Mouse (Mus musculus): ENCODE results near the gene Xrcc5. TPM values are rescaled to one million over a fixed set of nuclear protein-coding genes. Genes with fewer than 3 reads are reported as not detected.

The Xrcc5 gene
- total and polyA plus RNA-seq, 3 experiments, result 53.4 to 83.5 (median 60.3) TPM

DNA sequence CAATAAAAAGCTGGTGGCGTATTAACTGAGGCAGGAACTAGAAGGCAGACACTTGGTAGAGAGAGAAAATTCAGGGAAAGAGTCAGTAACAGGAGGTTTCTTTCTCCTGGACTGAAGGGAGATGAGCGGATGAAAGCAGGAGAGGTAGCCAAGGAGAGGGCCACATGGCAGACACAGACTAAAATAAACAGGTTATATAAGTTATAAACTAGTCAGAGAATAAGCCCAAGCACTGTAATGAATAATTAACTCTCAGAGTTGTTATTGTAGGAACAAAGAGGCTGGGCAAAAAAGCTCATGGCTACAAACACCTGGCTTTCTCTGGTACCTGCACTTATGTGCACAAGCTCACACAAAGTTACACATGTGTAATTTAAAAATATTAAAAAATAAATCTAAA, 47.6 kb downstream of the Xrcc5 start:
- in situ Hi-C loops (cut with MboI; ENCODE audit: low pct_ligation_motif_present, low pct_unique_long_range_greater_than_20kb, low sequenced_read_pairs) (no loop called here), dilution Hi-C loops (cut with MboI; ENCODE audit: extremely low pct_ligation_motif_present, extremely low pct_unique_long_range_greater_than_20kb, low sequenced_read_pairs) (no loop called here)
- H3K4me3 ChIP-seq (replicated peaks in 1 of 3; ENCODE audit: low read depth in 2 of 3, low read length in 2 of 3, poor library complexity in 1 of 3), result no peak overlapping the region
- no peak overlapping the region for H3K27ac ChIP-seq (ENCODE audit: insufficient read depth, low read depth)
- TF ChIP-seq KAT2A (IDR thresholded peaks at IDR 0.05; ENCODE audit: insufficient replicate concordance, low read length) (no peak), UBTF (IDR thresholded peaks at IDR 0.05; ENCODE audit: low read depth, low read length) (no peak), MXI1 (IDR thresholded peaks at IDR 0.05; ENCODE audit: low read depth, low read length) (no peak), RAD21 (IDR thresholded peaks at IDR 0.05; ENCODE audit: low read depth, low read length) (no peak), NRF1 (IDR thresholded peaks at IDR 0.05; ENCODE audit: low read depth, low read length) (no peak)
- no peak overlapping the region for H3K4me2 ChIP-seq (ENCODE audit: insufficient read depth, low read depth, poor library complexity, severe bottlenecking)
- peaks cover 25 to 85% of the 10 kb centered on the region in 2 experiments for H3K36me3 ChIP-seq (replicated peaks in 1 of 2; ENCODE audit: control insufficient read depth in 1 of 2, insufficient read depth in 1 of 2, low read length in 1 of 2)
- H3K9ac ChIP-seq (ENCODE audit: insufficient read depth, low read depth), result no peak overlapping the region
- no peaks in the 10 kb centered on the region for H3K79me2 ChIP-seq (replicated peaks; ENCODE audit: control insufficient read depth, extremely low read depth, insufficient read depth, poor library complexity, severe bottlenecking)
- H3K27me3 ChIP-seq (replicated peaks), result no peaks in the 10 kb centered on the region
- peaks cover 0 to 24% of the 10 kb centered on the region in 2 experiments; a peak in 2 of 4 replicates for H3K4me1 ChIP-seq (ENCODE audit: control insufficient read depth in 1 of 2, insufficient read depth in 2 of 2)
- no peaks in the 10 kb centered on the region for H3K9me3 ChIP-seq (replicated peaks; ENCODE audit: low read length)
- no peak for DNase-seq (ENCODE audit: extremely low read depth)

GRCm38 (mm10) chr1:72358216-72358615, 51.0 kb downstream of the Xrcc5 start:
- H3K79me2 ChIP-seq (replicated peaks; ENCODE audit: control insufficient read depth, extremely low read depth, insufficient read depth, poor library complexity, severe bottlenecking), result no peaks in the 10 kb centered on the region
- no peak for DNase-seq (ENCODE audit: extremely low read depth)
- H3K4me1 ChIP-seq (ENCODE audit: control insufficient read depth in 1 of 2, insufficient read depth in 2 of 2), result peaks cover 3 to 41% of the 10 kb centered on the region in 2 experiments; a peak in 3 of 4 replicates
- H3K27me3 ChIP-seq (replicated peaks), result no peaks in the 10 kb centered on the region
- dilution Hi-C loops (cut with MboI; ENCODE audit: extremely low pct_ligation_motif_present, extremely low pct_unique_long_range_greater_than_20kb, low sequenced_read_pairs) (no loop called here), in situ Hi-C loops (cut with MboI; ENCODE audit: low pct_ligation_motif_present, low pct_unique_long_range_greater_than_20kb, low sequenced_read_pairs) (no loop called here)
- H3K4me3 ChIP-seq (replicated peaks in 1 of 3; ENCODE audit: low read depth in 2 of 3, low read length in 2 of 3, poor library complexity in 1 of 3), result no peak overlapping the region
- no peak overlapping the region for H3K9ac ChIP-seq (ENCODE audit: insufficient read depth, low read depth)
- H3K27ac ChIP-seq (ENCODE audit: insufficient read depth, low read depth), result no peak overlapping the region
- TF ChIP-seq ZKSCAN1 (IDR thresholded peaks at IDR 0.05; ENCODE audit: borderline replicate concordance, low read depth, low read length), result no peak
- TF ChIP-seq USF2 (conservative IDR thresholded peaks at IDR 0.05; ENCODE audit: low read depth, low read length), result no peak
- no peak for TF ChIP-seq MYC (IDR thresholded peaks at IDR 0.05; ENCODE audit: low read depth, low read length)
- TF ChIP-seq NRF1 (IDR thresholded peaks at IDR 0.05; ENCODE audit: low read depth, low read length), result no peak
- no peak for TF ChIP-seq BHLHE40 (IDR thresholded peaks at IDR 0.05; ENCODE audit: low read depth, low read length)
- H3K9me3 ChIP-seq (replicated peaks; ENCODE audit: low read length), result no peaks in the 10 kb centered on the region
- H3K36me3 ChIP-seq (replicated peaks in 1 of 2; ENCODE audit: control insufficient read depth in 1 of 2, insufficient read depth in 1 of 2, low read length in 1 of 2), result peaks cover 17 to 82% of the 10 kb centered on the region in 2 experiments
- H3K4me2 ChIP-seq (ENCODE audit: insufficient read depth, low read depth, poor library complexity, severe bottlenecking), result no peak overlapping the region

DNA sequence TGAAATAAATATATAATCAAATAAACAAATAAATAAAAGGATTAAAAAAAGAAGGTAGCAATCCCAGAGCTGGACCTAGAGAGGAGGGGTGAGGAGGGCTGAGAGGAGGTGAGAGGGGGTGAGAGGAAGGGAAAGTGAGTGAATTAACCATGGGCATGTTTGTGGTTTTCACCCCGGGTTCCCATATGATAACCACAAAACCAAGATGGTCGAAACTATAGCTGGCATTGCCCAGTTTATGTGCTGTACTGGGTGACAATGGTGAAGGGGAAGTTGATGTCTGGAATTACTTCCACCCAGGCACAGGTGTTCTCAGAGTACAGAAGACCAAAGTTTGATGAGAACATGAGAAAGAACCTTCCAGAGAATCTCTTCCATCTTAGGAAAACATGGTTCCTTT, 52.2 kb downstream of the Xrcc5 start:
- dilution Hi-C loops (cut with MboI; ENCODE audit: extremely low pct_ligation_motif_present, extremely low pct_unique_long_range_greater_than_20kb, low sequenced_read_pairs), result no loop called here
- Histone ChIP-seq H3K36me3 (replicated peaks in 1 of 2; ENCODE audit: control insufficient read depth in 1 of 2, insufficient read depth in 1 of 2, low read length in 1 of 2) (peaks cover 17 to 83% of the 10 kb centered on the region in 2 experiments), H3K27me3 (replicated peaks) (no peaks in the 10 kb centered on the region), H3K4me1 (ENCODE audit: control insufficient read depth in 1 of 2, insufficient read depth in 2 of 2) (peaks cover 3 to 39% of the 10 kb centered on the region in 2 experiments; a peak in 3 of 4 replicates), H3K27ac (ENCODE audit: insufficient read depth, low read depth) (no peak overlapping the region), H3K79me2 (replicated peaks; ENCODE audit: control insufficient read depth, extremely low read depth, insufficient read depth, poor library complexity, severe bottlenecking) (no peaks in the 10 kb centered on the region), H3K9me3 (replicated peaks; ENCODE audit: low read length) (no peaks in the 10 kb centered on the region), H3K4me2 (ENCODE audit: insufficient read depth, low read depth, poor library complexity, severe bottlenecking) (no peak overlapping the region), H3K4me3 (replicated peaks in 1 of 3; ENCODE audit: low read depth in 2 of 3, low read length in 2 of 3, poor library complexity in 1 of 3) (no peak overlapping the region), H3K9ac (ENCODE audit: insufficient read depth, low read depth) (no peak overlapping the region)
- DNase-seq (ENCODE audit: extremely low read depth), result peak; percentile 13
- TF ChIP-seq IRF4 (IDR thresholded peaks at IDR 0.05; ENCODE audit: low read depth, low read length), result no peak
- TF ChIP-seq NELFE (IDR thresholded peaks at IDR 0.05; ENCODE audit: low read depth, low read length), result no peak
- TF ChIP-seq ELF1 (IDR thresholded peaks at IDR 0.05; ENCODE audit: low read depth, low read length), result no peak
- peak; percentile 47; the same call in 1 of the 2 replicates for TF ChIP-seq MAFK (IDR thresholded peaks at IDR 0.05; ENCODE audit: insufficient replicate concordance, low read length)
- no peak for TF ChIP-seq MXI1 (IDR thresholded peaks at IDR 0.05; ENCODE audit: low read depth, low read length)
- in situ Hi-C loops (cut with MboI; ENCODE audit: low pct_ligation_motif_present, low pct_unique_long_range_greater_than_20kb, low sequenced_read_pairs), result no loop called here
